Mouse (Mus musculus) c-Kit-positive CD71-positive TER-119-negative erythroid progenitor cells, embryonic 14.5 days (primary cell): ENCODE data around the gene Syndig1l.

Source experiments
- DNase-seq: peaks from one replicate; pipeline ENCODE4 v3.0.0-alpha.2; 2013; ENCODE audit warnings: low read depth

The Syndig1l gene

DNA sequence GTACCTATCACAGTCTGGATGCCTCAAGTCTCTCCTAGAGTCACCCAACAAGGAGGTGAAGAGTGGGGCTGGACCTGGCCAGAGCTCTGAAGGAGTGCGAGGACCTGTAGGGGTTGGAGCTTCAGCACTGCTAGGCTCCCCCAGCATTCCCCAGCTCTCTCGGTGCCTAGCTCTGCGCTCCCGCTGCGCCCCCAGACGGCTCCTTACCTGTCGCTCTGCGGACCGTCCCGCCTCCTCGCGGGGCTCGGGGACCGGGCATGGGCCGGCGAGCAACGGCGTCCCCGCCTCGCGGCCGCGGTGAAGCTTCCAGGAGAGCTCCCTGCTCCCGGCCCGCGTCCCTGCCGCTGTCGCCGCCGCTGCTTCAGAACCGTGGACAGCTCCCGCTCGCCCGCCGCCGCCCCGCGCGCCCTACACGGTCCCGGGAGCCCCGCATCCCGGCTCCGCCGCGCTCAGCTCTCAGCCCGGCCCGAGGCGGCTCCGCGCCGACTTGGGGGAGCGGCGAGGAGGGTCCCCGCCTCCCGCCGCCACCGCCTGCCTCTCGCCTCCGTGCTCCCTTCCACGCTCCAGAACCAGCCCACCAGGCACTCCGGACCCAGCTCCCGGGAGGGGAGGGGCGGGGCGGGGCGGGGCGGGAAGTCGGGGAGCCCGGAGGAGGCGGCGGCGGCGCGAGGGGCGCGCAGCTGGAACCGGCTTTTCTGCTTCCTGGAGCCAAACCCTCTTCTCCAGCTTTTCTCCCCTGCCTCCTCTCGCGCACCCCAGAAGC, at the start of gene Syndig1l:
Syndig1l (minus strand) TSS at position 513 of the 763 bp plus-strand sequence.
- peak; percentile 41 for DNase-seq

DNA sequence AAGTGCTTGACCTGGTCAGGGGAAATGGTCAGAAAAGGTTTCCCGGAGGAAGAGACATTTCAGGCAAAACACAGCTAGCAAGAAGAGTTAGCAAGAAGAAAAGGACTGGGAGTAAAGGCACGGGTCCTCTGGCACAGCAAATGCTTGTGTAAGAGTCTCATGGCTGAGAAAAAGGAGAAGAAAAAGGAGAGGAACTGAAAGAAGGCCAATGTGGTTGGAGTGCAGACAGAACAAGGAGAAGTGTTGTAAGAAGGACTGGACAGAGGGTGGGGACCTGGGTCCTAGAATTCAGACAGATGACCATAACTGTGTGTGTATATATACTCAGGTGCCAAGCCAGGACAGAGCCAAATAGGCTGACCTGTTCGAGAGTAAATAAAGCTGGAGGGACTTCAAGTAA, 49.5 kb upstream of the Syndig1l start:
- no peak for DNase-seq

DNA sequence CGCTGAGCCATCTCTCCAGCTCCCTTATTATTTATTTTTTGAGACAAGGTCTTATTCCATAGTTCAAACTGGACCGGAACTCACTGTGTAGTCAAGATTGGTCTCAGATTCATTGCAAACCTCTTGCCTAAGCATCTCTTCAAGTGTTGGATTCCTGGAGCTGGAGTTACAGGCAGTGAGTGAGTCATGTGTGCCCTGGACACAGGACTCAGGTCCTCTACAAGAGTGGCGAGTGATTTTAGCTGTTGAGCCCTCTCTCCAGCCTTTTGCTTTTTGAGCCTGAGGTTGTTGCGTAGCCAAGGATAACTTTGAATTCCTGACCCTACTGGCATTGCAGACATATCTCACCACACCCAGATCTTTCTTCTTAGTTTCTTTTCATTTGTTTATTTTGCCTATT, 47.1 kb upstream of the Syndig1l start:
- DNase-seq, result no peak

DNA sequence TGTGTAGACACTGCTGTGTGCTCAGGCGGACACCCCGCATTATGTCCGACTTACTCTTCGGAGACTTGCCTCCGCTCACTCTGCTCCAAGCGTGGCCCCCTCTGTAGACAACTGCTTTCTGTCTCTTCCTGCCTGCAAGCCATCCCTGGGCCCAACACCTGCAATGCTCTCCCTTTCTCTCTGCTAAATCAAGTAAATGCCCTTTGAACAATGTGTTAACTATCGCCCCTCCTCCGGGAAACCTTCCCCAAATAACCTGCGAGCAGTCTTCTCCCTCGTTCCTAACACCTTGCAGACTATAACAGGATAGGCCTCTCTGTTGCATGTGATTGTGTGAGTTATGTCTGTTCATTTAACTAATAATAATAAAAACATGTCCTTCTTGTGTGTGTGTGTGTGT, 44.9 kb upstream of the Syndig1l start:
- DNase-seq, result no peak

DNA sequence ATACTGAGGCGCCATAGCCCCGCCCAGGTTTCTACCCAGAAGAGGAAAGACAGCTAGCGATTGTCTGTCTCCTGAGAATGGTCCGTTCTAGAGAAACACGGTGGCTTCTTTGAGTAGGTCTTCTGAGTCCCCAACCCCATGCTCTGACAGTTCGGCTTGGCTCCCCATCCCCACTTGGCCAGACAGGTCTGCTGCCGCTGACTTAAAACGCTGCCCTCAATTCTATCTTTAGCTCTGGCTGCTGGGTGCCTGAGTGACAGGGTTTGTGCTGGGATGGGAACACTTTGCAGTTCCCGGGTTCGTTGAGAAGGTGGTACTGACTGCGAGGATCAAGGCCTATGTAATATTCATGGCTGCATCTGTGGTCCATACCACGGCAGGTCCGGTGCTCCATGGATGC, 34.7 kb upstream of the Syndig1l start:
- no peak for DNase-seq

DNA sequence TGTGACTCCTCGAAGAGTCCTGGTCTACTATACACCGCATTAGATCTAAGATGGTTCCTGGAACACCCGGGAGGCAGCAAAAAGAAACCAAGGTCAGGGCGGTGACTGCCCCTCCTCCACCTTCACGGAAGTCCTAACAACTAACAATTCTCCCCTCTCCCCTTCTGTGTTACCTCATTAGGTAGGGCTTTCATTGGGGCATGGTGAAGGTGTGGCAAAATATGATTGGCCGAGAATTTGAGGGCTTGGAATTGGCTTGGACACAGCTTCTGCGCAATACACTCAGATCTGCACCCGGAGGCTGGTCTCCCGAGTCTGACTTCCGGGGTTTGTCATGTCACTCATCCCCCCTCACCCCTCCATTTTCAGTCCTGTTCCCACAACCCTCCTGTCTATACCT, 29.8 kb upstream of the Syndig1l start:
- DNase-seq, result no peak

DNA sequence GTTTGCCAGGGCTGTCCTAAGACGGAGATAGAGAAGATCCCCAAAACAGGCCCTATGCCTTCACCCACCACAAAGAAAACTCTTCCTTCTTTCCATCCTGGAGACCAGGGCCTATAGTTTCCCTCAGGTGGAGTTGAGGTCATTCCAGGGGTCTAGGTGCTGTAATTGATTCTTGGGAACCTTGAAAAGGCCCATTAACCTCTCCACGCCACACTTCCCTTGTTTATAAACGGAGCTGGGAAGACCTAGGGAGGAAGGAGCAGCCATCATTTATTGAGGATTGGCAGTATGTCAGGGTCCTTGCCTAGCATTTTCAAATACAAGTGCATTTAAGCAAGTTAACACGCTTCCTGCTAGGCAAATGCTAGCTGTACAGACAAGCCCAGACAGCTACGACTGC, 28.8 kb upstream of the Syndig1l start:
- DNase-seq, result no peak

DNA sequence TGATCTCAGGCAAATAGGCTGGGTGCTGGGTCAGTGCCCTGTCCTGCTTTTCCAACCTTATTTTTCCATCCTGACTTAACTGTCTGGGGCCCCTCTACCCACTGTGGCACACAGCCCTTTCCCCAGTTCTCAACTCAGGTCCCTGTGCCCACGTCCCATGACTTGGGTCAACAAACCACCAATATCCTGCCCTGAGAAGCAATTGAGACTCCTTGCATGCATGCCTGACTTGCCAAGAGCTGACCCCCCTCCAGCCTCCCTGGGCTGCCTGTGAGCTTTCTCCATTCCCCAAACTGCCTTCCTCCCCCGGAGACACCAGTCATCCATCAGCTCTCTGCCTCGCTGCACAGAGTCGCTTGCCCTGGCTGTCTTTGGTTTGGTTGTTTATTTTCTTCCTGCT, 28.4 kb upstream of the Syndig1l start:
- DNase-seq, result no peak

DNA sequence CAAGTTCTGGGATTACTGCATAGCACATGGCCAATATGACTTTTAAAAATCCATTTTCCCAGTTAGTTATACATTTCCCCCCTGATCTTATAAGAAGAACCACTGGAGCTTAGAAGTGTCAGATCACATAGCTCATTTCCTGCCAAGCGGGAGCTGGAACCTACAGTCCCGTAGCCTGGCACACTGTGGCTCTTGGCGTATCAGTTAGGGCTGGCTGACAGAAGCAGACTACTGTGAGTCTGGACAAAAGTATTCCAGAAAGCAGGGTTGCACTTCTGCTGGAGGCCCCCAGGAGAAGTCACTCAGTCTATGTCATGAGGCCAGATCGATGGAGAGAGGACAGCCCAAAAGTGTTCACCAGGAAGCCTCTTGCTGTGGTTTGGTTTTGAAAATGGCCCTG, 27.8 kb upstream of the Syndig1l start:
- no peak for DNase-seq

DNA sequence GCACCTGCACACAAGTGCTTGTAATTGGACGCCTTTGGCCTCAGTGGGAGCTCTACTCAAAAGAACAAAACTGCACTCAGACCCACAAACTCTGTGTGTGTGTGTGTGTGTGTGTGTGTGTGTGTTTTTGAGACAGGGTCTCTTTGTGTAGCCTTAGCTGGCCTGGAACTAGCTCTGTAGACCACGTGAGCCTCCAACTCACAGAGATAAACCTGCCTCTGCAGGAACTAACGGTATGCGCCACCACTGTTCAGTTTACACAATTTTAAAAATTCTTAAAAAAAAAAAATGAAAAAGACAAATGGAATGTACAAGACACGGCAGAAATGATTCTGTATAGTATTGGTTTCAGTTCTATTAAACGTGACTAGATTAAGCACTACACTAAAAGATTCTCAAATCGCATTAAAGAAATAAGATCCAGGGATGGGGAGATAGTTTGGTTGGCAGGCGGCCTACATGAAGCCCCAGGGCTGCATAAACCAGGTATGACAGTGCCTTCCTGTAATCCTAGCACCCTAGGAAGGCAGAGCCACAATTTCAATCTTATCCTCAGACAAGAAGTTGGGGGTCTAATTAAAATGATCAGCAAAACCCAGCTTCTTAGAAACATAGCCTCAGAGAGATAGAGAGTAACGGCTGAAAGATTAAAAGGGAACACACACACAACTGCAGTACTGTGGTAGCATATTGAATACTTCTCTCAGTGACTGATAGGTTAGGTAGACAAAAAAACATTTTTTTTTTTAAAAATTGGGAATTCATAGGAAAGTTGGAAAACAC, 20.0 kb upstream of the Syndig1l start:
- no peak for DNase-seq

DNA sequence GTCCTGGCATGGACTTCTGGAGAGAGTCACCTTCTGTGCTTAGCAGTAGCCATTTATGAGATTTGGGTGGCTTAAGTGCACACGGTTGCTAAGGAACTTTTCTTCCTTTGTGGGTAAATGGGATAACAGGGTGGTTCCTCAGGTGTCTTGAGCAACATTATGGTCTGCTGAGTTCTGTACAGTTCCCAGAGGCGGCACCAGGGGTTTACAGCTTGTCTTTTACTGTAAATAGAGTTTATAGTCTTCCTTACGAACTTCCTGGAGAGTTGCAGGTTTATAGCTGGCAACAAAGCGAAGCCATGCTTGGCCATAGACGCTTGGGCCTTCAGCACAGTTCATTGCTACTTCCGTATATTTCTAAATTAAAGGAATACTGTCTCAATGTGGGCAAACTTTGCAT, 15.9 kb upstream of the Syndig1l start:
- no peak for DNase-seq

DNA sequence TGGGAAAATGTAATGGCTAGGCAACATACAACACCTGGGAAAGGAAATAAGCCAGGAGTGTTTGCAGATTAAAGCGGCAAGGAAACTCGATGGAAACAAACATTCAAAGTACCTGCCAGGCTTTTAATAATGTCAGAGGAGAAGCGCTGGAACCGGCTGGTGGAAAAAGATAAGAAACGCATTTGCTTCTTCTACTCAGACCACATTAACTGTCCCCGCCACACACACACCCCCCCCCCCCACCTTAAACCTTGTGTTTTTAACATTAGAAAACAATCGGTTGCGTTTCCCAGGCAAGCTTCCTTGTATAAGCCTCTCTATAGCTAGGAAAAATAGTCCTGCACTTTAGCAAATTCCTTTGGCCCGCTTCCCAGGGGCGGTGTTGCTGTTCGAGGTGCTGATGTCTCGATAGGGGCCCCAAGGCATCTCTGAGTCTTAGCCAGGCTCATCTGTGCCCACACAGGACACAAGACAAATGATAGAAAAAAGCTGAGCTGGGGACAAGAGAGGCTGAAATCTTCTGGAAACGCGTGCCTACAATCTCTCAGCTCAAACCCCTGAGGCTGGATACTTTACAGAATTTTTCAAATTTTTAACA, 11.3 kb upstream of the Syndig1l start:
- peak; percentile 65 for DNase-seq

DNA sequence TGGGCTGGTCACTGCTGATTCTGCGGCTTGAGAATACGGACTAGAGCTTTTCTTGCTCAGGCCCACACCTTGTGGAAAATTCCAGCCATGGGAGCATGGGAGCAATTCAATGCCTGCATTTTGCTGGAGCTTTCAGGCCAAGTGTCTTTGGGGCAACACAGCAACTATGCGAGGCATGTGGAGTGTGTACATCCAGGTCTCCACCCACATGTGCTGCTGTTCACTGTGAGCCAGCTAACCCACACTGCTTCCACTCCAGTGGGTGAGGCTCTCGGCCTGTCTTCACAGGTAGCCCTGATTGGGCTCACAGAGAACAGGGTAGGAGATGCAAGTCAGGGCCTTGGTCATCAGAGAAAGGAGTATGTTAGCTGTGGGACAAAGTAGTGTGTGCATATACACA, 9.2 kb upstream of the Syndig1l start:
- DNase-seq, result no peak

DNA sequence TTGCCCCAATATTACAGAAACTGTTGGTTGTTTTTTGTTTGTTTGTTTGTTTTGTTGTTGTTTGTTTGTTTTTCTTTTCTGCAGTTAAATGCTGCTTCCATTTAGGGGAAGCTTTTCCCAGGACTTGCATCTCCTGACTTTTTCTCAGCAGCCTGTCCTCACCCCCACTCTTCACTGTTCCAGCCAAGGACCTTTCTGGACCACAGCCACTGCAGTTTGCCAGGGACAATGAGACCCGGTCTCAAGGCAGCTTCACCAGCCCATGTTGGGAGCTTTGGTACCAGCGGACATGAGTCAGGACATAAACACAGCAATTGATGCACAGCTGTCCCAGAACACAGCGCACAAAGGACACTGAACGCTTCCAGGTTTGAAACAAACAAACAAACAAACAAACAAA, 8.3 kb upstream of the Syndig1l start:
- no peak for DNase-seq

DNA sequence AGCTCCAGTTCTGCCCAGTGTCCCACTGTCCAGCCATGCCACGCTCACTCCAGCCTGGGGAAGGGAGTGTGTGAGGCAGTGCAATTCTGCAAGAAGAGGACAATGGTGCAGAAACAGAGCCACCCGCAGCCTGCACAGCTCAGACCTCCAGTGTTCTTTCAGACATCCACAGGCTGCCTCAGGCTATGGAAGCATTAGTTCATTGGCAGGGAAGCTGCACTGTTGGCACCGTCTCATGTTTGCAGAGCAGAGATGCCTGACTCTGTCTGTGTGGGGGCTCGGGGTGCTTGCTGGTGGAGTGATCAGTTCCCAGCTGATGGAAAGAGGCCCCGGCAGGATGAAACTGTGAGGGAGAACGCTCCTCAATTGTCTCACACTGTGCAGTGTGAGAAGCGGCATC, 4.0 kb upstream of the Syndig1l start:
- no peak for DNase-seq

DNA sequence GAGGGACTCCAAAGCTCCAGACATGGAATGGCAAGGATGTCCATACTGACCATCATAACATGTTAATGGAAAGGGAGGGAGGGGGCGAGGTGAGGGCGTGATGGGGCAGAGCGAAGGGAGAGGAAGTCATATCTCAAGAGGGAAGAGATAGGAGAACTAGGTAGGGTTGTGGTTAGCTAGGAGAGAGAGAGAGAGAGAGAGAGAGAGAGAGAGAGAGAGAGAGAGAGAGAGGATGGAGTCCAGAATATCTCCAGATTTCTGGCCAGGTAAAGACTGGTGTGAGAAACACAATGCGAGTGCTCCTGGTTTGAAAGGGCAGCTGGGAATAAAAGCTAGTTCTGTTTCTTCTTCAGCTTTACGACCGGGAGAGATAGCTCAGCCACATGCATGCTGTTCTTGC, 6.5 kb downstream of the Syndig1l start:
- DNase-seq, result no peak

DNA sequence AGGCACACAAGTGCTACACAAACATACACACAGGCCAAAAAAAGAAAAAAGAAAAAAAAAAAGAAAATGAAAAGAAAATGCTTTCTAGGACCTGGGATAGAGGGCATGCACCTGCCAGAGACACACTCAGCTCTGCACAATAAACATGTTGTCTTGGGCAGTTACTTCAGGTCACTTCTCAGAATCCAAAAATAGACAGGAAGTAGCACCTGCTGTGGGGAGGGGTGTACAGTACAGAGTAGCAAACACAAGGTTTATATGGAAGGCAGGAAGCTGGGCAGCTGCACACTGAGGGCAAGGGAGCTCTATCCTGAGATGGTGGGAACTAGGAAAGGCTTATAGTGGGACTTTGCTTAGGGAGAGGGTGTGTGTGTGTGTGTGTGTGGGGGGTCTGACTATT, 7.3 kb downstream of the Syndig1l start:
- no peak for DNase-seq

DNA sequence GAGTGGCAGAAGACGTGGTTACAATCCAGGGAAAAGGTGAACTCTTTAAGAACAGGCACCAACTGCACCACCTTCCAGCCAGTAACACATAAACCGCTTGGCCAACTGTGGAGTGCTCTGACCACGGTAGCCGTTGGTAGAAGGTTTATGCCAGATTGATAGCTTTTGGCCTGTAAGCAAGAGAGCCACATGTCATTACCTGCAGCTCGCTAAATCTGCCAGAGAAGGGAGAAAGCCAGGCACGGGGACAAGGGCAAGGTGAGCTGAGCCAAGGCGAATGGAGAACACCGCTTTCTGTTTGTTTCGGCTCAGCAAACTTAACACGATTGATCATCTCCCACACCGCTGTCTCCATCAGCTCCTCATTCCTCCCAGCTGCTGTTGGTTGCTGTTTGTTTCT, 9.6 kb downstream of the Syndig1l start:
- no peak for DNase-seq

DNA sequence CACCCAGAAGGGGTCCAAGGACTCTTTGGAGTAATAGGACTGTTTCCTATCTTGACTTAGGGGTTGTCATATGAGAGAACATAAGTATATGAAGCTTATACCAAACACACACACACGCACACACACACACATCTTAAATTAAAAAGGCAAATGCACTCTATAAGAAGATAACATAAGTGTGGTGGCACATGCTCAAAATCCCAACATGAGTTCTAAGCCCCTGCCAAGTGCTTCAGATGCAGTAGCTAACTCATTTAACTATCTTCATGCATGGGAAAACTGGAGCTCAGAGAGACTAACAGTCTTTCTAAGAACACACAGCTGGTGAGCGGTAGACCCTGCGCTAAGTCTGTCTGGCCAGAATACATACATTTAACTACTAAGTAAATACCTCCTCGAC, 11.1 kb downstream of the Syndig1l start:
- no peak for DNase-seq

DNA sequence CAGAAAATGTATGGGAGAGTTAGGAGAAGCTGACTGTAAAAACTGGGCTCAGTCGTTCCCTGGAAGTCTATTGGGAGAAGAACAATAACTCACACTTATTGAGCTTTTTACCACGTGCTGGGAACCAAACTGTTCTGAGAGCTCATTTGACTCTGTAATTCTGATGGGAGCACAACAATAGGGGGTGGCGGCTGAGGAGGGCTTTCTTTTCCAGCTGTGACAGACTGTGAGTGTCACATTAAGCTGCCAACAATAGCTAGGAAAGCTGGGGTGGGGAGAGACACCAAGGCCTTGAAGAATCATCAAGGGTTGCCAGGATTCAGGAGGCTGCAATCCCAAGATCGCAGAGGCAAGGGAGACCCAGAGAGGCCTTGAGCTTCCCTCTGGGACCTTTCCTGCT, 12.5 kb downstream of the Syndig1l start:
- DNase-seq, result no peak

DNA sequence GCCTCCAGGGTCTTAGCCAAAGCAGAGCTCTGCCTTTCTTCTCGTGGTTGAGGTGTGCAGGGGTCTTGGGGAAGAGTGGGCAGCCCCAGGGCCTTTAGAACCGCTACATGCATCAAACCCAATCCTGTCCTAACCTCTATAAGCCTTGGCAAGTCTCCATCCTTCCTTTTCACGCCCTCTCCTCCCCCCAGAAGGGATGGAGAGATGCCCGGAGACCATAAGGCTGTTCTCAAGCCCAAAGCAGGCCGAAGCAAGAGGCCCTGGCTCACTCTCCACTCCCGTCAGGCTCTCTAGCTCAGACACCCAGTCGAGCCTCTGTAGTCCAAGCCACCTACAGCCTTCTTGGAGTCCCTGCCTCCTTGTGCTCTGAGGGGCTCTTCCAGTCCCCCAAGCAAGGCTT, 14.1 kb downstream of the Syndig1l start:
- DNase-seq, result no peak

DNA sequence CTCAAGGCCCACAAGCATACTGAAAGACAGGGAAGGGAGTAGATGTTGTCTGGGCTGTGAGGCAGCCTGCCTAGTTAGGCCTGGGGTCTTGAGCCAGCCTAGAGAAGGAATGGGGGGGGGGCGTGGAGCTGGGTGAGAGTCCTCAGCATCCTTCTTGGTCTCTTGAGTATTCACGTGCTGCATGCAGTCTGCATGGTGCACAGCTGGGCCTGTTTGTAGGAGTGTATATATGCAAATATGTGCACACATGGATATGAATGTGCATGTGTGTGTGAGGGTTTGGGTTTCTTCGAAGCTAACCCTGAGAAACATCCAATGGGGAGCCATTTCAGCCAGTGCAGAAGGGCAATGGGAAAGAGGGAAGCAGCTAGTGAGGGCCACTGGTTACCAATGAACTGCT, 22.6 kb downstream of the Syndig1l start:
- no peak for DNase-seq
